Mouse (Mus musculus): ENCODE results near the gene B3galnt1.

- TF ChIP-seq POLR2A (IDR thresholded peaks at IDR 0.05; ENCODE audit: insufficient read depth, low read depth, low read length) (no peak), CTCF (IDR thresholded peaks at IDR 0.05) (no peak)
Observed at GRCm38 (mm10) chr3:69607468-69607867, 8.7 kb upstream of the B3galnt1 start.

Measured in heart, adult 2 months (tissue).